Mouse (Mus musculus) testis, postnatal 10 days (tissue): ENCODE results near the gene Rtn3.
"Not testable (repeated sequence)": the region's sequence is repeated elsewhere in the genome, so short reads cannot be mapped to it uniquely, and the experiment has no call there.

Experiments
- DNase-seq: peaks from one replicate; pipeline ENCODE4 v3.0.0; 2021; ENCODE audit warnings: low spot score

Rtn3 gene

DNA sequence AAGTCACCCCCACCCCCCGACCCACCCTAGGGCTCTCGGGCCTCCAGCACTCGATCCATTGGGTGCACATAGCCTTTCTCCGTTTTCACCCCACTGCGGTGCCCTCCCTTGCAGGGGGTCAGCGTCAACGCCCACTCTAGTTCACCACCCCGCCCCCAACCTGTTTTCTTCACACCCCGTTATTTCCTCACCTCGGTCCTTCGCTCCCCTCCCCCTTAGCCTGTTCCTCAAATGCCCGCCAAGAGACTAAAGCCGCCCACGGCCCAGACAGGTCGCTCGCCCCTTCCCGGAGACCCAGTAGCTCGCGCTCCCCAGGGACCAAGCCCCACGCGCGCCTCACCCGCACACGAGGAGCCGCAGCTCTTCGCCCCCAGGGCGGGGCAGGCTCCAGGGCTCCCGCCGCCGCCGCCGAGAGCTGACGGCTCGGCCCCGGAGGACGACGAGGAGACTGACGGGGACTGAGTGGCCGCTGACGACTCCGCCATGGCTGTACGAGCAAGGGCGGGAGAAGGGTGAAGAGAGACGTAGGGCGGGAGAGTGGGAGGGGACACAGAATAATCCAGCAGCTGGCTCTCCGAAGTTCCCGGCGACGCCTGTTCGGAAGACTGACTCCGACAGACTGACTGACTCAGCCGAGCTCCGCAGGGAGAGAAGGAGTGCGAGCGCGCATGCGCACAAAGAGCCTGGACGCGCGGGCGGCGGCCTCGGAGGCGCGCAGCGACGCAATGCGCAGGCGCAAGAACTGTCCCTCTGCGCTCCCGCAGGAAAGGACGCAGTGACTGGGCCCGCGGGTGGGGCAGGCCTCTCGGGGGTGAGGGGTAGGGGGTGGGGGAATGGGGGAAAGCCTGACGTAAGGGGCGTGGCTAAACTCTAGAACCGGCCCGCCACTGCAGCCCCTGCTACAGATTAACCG lies at the start of gene Rtn3:
Gene Rtn3, minus strand, starts transcription at position 683 of the 913 bp plus-strand sequence.
- peak; percentile 98 for DNase-seq

DNA sequence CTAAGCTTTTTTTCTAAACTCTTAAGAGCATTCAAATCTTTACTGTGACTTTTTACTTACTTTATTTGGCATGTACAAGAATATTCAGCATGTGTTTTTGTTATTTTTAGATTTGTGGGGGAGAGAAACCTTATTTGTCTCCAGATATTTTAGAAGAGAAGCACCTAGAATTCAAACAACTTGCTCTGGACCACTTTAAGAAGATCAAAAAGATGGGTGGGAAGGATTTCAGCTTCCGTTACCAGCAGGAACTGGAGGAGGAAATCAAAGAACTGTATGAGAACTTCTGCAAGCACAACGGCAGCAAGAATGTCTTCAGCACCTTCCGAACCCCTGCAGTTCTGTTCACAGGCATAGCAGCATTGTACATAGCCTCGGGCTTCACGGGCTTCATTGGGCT lies 48.8 kb upstream of the Rtn3 start:
- DNase-seq = no peak

DNA sequence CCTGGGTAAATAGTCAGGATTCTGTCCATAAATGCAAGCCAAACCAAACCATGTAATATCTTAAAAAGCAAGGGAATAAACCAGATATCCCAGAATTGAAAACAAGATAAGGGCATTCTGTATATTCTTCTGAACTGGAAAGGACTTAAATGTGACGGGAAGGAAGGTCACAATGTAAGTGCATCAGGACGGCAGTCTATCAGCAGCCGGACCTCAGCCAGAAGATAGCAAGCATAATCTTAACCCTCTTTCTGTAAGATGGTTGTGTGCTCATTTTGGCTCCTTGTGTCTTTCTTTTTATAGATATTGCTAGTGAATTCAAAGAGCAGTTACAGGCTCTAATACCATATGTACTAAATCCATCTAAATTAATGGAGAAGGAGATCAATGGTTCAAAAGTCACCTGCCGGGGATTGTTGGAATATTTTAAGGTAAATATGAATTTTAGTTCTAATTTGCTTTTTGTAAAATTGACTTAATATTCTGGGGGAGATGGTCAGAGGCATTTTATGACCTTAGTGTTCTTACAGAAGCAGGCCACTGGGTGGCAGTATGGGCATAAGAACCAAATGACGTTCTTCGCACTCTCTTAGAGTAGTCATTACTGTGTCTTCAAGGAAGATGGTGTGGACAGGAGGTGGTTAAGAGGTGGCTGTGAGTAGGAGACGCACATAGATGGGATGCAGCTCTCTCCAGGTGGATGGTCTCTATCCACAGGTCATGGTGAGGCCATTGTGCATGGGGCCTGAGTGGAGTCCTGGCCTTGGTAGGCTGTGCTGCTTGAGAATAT lies 45.8 kb upstream of the Rtn3 start:
- DNase-seq = peak; percentile 85

DNA sequence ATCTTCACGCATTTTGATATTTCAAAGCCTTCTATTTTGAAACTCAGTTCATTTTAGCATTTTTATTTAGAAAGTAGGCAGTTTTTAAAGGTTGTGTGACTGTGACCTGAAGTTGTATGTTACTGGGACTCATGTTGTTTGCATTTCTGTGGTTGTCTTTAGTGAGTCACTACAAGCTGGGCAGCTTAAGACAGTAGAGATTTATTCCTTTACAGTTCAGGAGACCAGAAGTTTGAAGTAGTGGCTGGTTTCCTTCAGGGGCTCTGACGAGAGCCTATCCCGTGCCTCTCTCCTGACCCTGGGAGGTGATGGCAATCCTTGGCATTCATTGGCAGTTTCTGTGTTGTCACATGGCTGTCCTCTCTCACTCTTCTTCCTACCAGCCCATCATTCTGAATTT lies 41.8 kb upstream of the Rtn3 start:
- DNase-seq = no peak

DNA sequence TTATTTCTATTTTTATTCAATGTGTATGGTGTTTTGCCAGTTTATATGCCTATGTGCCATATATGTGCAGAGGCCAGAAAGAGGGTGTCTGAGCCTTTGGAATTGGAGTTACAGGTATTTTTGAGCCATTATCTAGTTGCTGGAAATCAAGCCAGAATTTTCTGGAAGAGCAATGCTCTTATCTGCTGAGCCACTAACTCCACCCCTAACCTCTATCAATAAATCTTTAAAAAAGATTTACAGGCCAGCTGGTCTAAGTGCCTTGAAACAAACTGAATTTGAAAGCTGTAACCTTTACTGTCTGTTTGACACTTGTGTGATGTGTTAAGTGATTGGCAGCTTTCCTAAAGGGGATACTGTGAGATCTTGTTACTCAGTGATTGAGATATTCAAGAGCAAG lies 40.7 kb upstream of the Rtn3 start:
- no peak for DNase-seq

DNA sequence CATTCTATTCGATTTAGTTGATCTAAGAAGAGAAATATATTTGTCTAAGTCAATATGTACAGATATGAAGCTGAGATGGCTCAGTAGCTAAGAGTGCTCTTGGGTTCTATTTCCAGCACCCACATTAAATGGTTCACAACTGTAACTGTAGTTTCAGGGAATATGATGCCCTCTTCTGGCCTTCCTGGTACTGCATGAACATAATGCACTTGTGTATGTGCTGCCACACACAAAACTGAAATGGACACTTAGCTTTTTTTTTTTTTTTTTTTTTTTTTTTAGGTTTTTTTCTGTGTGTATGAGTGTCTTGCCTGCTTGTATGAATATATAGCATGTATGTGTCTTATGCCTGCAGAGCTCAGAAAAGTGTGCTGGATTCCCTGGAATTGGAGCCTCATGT lies 40.2 kb upstream of the Rtn3 start:
- DNase-seq = no peak

DNA sequence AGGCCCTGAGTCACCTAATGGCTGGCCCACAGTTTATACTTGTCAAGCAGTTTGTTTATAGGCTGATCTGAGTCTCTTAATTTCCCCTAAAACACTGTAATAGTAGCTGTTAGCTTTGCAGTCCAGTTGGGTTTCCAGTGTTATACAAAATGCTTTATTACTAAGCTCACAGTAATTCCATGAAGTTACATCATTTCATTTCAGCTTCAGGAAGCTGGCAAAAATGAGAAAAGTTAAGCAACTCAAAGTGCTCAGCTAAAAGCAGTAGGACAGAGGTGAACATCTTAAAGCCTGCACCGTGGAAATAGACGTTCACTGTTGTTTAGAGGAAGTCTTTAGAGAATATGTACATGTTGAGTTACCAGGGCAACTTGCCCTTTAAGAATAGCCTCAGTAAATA lies 39.8 kb upstream of the Rtn3 start:
- no peak for DNase-seq

DNA sequence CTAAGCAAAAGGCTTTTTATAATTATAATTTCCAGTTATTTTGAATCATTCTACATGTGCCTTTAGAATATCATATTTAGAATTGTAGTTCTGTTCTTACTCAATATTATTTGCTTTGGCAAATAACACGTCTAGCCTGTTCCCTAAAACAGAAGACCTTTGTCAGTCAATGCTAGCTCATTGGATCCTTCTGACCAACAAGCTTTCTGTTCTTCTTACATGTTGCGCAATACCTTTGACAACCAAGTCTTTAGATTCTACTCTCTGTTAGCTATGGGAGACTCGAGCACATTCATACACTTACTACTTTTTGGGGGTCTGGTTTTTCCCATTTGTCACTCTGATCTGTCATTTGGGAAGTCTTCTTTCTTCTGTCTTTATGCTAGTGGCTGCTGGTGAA lies 38.5 kb upstream of the Rtn3 start:
- DNase-seq = no peak

DNA sequence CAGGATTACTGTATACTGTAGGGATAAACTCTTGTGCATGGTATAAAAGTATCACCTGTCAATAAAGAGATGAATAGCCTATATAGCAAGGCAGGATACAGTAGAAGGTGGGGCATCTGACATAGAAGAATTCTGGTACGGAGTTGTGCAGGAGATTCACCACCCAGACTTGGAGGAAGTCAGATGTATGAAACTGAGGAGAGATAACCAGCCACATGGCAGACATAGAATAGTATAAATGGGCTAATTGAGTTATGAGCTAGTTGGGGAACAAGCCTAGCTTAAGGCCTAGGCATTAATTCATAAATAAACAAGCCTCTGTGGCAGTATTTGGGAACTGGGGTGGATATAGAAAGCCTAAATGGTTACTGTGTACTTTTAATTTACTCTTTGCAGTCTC lies 33.4 kb upstream of the Rtn3 start:
- DNase-seq = no peak

DNA sequence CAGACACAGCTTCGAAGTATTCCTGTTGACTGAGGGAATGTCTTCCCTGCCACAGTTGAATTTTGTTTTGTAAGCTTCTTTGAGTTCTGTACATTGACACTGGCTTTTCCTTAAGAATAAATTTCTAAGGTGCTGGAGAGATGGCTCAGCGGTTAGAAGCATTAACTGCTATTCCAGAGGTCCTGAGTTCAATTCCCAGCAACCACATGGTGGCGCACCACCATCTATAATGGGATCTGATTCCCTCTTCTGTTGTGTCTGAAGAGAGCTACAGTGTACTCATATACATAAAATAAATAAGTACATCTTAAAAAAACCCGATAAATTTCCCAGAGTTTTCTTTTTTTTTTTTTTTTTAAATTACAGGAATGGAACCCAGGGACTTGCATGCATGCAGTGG lies 24.9 kb upstream of the Rtn3 start:
- no peak for DNase-seq

DNA sequence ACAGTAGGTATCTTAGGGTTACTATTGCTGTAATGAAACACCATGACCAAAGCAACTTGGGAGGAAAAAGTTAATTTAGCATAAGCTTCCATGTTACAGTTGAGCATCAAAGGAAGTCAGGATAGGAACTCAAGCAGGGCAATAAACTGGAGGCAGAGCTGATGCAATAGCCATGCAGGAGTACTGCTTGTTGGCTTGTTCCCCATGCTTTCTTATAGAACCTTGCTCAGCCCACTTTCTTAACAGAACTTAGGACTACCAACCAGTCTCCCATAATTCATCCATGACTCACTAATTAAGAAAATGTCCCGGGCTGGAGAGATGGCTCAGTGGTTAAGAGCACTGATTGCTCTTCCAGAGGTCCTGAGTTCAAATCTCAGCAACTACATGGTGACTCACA lies 23.2 kb upstream of the Rtn3 start:
- DNase-seq = no peak

DNA sequence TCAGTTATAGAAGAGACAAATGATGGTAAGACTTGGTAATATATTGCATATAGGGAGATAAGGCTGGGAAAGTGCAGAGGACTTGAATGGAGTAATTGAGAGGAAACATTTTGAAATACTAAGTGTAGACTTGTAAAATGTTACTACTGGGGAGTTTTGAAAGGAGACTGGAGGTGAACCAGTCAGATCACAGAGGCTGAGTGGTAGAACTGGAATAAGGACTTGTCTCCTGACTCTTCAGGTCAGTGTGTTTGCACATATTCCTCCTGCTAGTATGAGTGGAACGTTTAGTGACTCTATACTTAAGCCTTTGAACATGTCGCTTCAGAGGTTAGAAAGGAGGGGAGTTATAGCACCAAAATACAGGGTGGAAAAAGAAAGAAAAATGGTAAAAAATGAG lies 19.4 kb upstream of the Rtn3 start:
- no peak for DNase-seq

DNA sequence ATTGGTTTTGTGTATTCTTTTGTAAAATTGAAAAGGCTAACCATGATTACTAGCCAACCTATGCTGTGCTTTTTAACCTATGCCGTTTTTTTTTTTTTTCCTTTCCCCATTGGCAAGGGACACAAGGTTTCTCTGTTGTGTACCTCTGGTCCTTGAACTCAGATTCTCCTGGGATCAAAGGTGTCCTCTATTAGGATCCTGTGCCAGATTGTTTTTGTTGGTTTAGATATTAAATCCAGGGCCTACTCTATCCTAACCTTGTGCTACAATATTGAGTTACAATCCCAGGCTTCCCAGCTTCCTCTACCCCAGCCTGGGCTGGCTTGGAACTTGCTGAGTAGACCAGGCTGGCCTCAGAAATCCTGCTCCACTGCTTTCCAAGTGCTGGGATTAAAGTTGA lies 17.6 kb upstream of the Rtn3 start:
- DNase-seq = no peak

DNA sequence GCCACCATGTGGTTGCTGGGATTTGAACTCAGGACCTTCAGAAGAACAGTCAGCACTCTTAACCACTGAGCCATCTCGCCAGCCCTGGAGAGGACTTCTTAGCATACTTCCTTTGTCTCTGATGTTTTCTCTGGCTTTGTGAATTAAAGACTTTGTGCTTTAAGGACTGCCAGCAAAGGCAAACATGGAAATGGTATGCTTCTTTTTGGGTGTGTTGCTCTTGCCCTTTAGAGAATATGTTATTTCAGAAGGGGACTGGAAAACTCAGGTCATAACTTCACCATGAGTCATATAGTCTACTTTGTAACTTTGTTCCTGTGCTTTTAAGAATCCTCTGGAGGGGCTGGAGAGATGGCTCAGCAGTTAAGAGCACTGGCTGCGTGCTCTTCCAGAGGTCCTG lies 15.7 kb upstream of the Rtn3 start:
- no peak for DNase-seq

DNA sequence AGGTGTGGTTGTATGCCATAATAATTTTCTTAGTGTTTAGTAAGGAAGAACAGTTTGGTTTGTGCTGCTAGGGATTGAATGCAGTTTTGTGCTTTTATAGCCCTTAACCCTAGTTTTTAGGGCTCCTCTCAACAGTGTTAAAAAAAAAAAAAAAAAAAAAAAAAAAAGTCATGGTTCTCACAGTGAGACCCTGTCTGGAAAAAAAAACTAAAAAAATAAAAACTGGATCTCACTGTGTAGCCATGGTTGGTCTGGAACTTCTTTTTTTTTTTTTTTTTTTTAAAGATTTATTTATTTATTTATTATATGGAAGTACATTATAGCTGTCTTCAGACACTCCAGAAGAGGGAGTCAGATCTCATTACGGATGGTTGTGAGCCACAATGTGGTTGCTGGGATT lies 13.0 kb upstream of the Rtn3 start:
- not testable (repeated sequence) for DNase-seq

DNA sequence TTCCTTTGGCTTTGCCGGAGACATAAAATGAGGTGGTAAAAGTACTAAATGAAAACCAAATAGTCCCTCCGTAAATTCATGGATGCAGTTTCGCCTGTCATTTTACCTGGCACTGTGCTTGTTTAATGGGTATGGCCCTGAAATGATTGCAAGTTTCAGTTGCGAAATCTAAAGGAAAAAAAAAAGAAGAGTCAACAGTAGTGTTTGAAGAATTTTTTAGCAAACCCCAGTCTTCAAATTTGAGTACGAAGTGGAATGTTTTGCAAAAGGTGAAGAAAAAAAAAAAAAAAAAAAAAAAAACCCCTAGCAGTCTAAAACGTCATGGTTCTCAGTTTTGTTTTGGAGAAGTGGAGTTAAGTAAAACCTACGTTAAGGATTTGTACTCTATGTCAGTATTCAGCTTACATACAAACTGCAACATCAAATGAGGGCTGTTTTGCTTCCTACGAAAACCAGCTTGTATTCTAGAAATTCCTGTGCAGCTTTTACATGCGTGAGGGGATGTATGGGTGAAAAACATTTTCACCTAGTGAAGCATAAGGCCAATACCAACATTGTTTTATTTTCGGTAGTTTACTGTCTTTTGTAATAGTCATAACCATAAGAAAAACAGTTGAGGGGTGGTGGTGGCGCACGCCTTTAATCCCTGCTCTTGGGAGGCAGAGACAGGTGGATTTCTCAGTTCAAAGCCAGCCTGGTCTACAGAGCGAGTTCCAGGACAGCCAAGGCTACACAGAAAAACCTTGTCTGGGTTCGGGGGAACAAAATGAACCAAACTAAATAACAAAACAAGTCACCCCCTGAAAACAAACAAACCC lies 12.3 kb upstream of the Rtn3 start:
- no peak for DNase-seq

DNA sequence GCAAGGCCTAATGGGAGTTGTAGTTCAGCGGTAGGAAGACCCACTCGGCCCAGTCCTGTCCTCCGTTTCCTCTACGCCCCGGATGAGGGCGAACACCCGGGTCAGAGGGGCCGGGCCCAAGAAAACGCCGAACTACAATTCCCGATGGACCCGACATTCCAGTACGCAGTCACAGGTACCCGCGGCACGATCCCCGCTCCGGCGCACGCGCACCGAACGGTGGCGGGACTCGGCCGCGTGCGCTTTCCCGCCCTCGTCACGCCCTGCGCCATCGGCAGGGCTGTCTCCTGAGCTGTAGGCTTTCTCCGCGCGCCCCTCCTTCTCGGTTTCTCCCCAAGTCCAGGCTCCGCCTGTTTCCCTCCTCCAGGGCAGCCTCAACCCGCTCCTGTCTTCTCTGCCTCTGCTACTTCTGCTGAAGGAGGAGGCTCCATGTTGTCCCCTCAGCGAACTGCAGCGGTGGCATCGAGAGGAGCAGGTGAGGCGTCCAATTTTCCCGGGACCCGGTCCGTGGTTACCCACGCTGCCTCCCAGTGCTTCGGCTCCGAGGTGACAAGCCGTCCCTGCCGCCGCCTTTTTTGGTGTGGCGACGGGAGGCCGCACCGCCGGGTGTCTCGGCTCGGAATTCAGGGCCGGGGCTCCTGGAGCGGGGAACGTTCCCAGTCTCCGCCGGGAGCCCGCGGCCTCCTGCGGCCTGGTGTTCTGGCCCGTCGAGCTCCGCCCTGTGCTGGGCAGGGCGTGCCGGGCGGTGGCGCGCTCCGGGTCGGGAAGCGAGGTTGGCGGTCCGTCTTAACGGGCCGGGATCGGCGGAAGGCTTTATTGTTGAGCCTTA lies 11.3 kb upstream of the Rtn3 start:
- DNase-seq = peak; percentile 93

DNA sequence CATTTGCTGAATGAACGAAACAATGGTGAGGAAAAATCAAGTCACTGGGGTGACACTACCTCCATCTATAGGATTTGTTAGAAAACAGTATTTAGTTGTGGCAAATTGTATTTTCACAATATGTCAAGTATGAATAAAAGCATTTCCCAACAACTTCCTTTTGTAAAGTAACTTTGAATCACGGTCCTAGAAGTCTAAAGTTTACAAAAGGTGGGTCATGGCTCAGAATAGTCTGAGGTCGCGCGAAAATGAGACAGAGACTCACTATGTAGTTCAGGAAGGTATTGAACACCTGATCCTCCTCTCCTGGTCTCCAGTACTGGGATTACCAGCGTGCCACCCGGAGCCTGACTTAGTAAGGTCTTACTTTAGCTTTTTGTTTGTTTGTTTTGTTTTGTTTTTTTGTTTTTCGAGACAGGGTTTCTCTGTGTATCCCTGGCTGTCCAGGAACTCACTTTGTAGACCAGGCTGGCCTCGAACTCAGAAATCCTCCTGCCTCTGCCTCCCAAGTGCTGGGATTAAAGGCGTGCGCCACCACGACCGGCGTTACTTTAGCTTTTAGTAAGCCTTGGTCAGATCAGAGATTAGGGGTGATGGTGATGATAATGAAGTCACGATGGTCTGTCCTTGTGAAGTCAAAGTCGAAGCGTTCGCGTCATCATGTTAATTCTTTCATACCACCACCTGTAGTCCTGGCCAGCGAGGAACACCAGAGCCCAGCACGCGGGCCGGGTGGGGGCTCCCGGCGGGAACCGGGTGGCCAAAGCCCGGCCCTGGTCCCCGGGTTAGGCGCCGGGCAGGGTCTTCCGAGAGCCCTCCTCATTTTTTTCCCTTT lies 10.5 kb upstream of the Rtn3 start, which contains the start of gene Atl3:
Gene Atl3, plus strand, starts transcription at position 689 of the 835 bp plus-strand sequence.
- DNase-seq = no peak

DNA sequence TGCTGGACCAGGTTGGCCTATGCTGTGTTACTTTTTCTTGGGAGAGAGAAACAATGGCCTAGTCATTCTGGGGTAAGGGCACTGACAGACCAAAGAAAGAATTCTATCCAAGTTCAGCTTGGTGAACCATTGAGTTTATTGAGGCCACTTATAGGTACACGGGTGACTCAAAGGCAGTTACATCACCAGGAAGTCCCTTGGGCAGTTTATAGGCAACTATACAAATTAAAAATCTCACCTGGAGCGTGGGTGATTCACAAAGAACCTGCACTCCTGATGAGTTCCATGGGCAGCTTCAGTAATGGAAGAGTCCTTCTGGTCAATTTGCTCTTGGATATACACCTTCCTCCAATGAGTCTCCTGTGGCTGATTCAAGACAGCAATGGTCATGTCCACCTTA lies 9.6 kb upstream of the Rtn3 start:
- DNase-seq = no peak

DNA sequence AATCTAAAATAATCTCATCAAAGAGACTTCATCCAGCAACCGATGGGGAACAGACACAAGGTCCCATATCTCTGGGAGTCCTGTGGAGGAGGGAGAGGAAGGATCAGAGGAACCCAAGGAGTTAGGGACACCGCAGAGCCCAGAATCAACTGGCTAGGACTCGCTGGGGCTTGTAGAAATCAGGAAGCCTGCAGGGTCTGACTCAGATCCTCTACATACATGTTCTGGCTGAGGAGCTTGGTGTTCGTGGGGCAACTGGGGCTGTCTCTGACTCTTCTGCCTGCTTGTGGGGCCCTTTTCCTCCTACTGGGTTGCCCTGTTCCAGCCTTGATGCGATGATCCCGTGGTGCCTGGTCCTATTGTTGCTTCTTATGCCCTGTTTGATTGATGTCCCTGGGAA lies 8.9 kb upstream of the Rtn3 start:
- no peak for DNase-seq

DNA sequence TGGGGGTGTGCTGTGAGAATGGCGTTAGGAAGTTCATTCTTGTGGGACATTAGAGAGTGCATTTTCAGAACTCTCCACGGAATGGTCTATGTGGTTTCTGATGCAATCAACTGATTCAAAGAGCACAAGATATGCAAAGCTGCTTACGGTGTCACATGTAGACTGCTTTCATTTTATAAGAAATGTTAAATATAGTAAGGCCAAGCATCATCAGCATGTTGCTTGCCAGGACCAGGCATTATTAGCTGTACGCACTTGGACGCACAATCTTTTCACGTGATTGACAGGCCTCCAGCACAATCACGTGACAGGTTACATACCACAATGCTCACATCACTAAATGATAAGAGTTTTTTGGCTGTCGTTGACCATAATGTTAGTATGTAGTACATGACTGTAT lies 4.6 kb upstream of the Rtn3 start:
- no peak for DNase-seq
